Mouse (Mus musculus): ENCODE results near the gene Hmcn1. TPM values are rescaled to one million over a fixed set of nuclear protein-coding genes. Genes with fewer than 3 reads are reported as not detected.

Gene Hmcn1
- total and polyA plus RNA-seq, 3 experiments = 11.9 to 23.5 (median 13.7) TPM

GRCm38 (mm10) chr1:150909642-150910041, 83.6 kb downstream of the Hmcn1 start:
- peaks cover 1% of the 10 kb centered on the region; the same call in 1 of the 2 replicates for H3K4me1 ChIP-seq (ENCODE audit: control insufficient read depth, insufficient read depth, low read length)
- no peaks in the 10 kb centered on the region for H3K27me3 ChIP-seq (ENCODE audit: control insufficient read depth, insufficient read depth, low read length)
- intact Hi-C loops (cut with DNase I) = no loop called here
- no peak overlapping the region for H3K9ac ChIP-seq (ENCODE audit: low read depth, low read length)
- 75% methylated on average over 2 of the region's 2 CpGs for WGBS
- no peak overlapping the region for H3K4me3 ChIP-seq
- no peak for TF ChIP-seq POLR2A (IDR thresholded peaks at IDR 0.05; ENCODE audit: insufficient read depth, low read depth, low read length)
- TF ChIP-seq EP300 (IDR thresholded peaks at IDR 0.05; ENCODE audit: insufficient read depth, low read depth, low read length) = no peak
- no peak for TF ChIP-seq CTCF (IDR thresholded peaks at IDR 0.05)
- H3K36me3 ChIP-seq (ENCODE audit: control insufficient read depth, insufficient read depth, low read length) = no peaks in the 10 kb centered on the region
- 0 out of 2 replicates have a peak, but pooled peaks cover 1% of the 10 kb centered on the region for H3K79me2 ChIP-seq (replicated peaks; ENCODE audit: control insufficient read depth, insufficient read depth, low read length)
- DNase-seq = no peak
- H3K27ac ChIP-seq = no peak overlapping the region

DNA sequence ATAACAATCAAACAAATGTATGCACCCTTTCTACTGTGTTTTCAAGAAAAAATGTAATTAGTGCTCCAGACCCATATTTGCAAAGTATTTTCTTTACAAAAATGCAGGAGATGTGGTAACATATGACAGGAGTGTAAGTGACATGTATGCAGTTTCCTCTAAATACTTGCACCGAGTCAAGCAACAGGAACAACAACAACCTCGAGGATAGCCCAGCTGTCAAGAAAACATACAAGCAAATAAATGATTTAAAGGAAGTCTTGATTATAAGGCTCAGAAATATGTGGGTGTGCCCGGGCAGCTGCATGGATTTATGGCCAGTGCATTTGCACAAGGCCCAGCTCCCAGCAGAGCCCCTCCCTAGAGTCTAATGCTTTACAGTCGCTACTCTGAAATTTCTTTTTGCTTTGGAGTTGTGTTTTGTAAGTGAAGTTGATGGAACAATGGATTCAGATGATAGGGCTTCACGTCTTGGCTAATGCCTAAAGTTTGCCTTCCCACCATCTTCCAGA, 99.5 kb downstream of the Hmcn1 start:
- Histone ChIP-seq H3K36me3 (ENCODE audit: control insufficient read depth, insufficient read depth, low read length) (no peaks in the 10 kb centered on the region), H3K4me3 (no peak overlapping the region), H3K27me3 (ENCODE audit: control insufficient read depth, insufficient read depth, low read length) (no peaks in the 10 kb centered on the region), H3K79me2 (replicated peaks; ENCODE audit: control insufficient read depth, insufficient read depth, low read length) (peaks cover 1% of the 10 kb centered on the region; the same call in 1 of the 2 replicates), H3K27ac (no peak overlapping the region), H3K4me1 (ENCODE audit: control insufficient read depth, insufficient read depth, low read length) (peaks cover 3% of the 10 kb centered on the region), H3K9ac (ENCODE audit: low read depth, low read length) (no peak overlapping the region)
- DNase-seq = no peak
- no peak for TF ChIP-seq POLR2A (IDR thresholded peaks at IDR 0.05; ENCODE audit: insufficient read depth, low read depth, low read length)
- TF ChIP-seq CTCF (IDR thresholded peaks at IDR 0.05) = no peak
- no peak for TF ChIP-seq EP300 (IDR thresholded peaks at IDR 0.05; ENCODE audit: insufficient read depth, low read depth, low read length)
- intact Hi-C loops (cut with DNase I) = no loop called here
- WGBS = 62% methylated on average over 5 of the region's 5 CpGs

- no peak for TF ChIP-seq EP300 (IDR thresholded peaks at IDR 0.05; ENCODE audit: insufficient read depth, low read depth, low read length)
- no peaks in the 10 kb centered on the region for H3K27me3 ChIP-seq (ENCODE audit: control insufficient read depth, insufficient read depth, low read length)
- intact Hi-C loops (cut with DNase I) = no loop called here
- no peak overlapping the region for H3K9ac ChIP-seq (ENCODE audit: low read depth, low read length)
- H3K4me3 ChIP-seq = no peak overlapping the region
- no peak for DNase-seq
- no peak overlapping the region for H3K27ac ChIP-seq
- peaks cover 3% of the 10 kb centered on the region for H3K4me1 ChIP-seq (ENCODE audit: control insufficient read depth, insufficient read depth, low read length)
- no peaks in the 10 kb centered on the region; the same call in 1 of the 2 replicates for H3K79me2 ChIP-seq (replicated peaks; ENCODE audit: control insufficient read depth, insufficient read depth, low read length)
- 36% methylated on average over 4 of the region's 4 CpGs for WGBS
- no peaks in the 10 kb centered on the region; the same call in 1 of the 2 replicates for H3K36me3 ChIP-seq (ENCODE audit: control insufficient read depth, insufficient read depth, low read length)
Observed at GRCm38 (mm10) chr1:150890017-150890416, 103.2 kb downstream of the Hmcn1 start.

DNA sequence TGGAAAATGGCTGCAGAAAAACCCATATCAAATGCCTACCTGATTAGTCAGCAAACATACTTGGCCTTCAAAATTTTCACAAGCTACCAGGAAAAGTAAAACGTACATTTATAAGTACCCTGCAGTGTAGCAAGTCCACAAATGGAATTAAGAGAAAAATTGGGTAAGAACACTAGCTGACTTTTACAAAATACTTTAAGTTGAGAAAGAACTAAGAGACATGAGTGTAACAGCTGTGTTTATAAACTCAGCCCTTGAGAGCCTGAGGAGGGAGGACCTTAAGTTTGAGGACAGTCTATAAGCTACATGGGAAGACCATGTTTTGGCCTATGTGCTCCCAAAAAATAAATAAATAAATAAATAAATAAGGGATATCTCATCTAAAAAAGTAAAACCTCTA, 107.0 kb downstream of the Hmcn1 start:
- no peak for DNase-seq
- Histone ChIP-seq H3K36me3 (ENCODE audit: control insufficient read depth, insufficient read depth, low read length) (no peaks in the 10 kb centered on the region; the same call in 1 of the 2 replicates), H3K4me1 (ENCODE audit: control insufficient read depth, insufficient read depth, low read length) (peaks cover 3% of the 10 kb centered on the region), H3K4me3 (no peak overlapping the region), H3K27me3 (ENCODE audit: control insufficient read depth, insufficient read depth, low read length) (no peaks in the 10 kb centered on the region), H3K79me2 (replicated peaks; ENCODE audit: control insufficient read depth, insufficient read depth, low read length) (no peaks in the 10 kb centered on the region), H3K9ac (ENCODE audit: low read depth, low read length) (no peak overlapping the region), H3K27ac (no peak overlapping the region)
- no peak for TF ChIP-seq POLR2A (IDR thresholded peaks at IDR 0.05; ENCODE audit: insufficient read depth, low read depth, low read length)
- no peak for TF ChIP-seq EP300 (IDR thresholded peaks at IDR 0.05; ENCODE audit: insufficient read depth, low read depth, low read length)
- TF ChIP-seq CTCF (IDR thresholded peaks at IDR 0.05) = no peak
- WGBS = 69% methylated on average over 1 of the region's 1 CpGs
- intact Hi-C loops (cut with DNase I) = no loop called here

GRCm38 (mm10) chr1:150878421-150878820, 114.8 kb downstream of the Hmcn1 start:
- whole genome bisulfite sequencing = 21% methylated on average over 7 of the region's 7 CpGs
- H3K27ac ChIP-seq = peak overlapping the region; percentile 5; the same call in 1 of the 2 replicates
- no peak for DNase-seq
- H3K79me2 ChIP-seq (replicated peaks; ENCODE audit: control insufficient read depth, insufficient read depth, low read length) = no peaks in the 10 kb centered on the region
- TF ChIP-seq EP300 (IDR thresholded peaks at IDR 0.05; ENCODE audit: insufficient read depth, low read depth, low read length) (no peak), CTCF (IDR thresholded peaks at IDR 0.05) (no peak), POLR2A (IDR thresholded peaks at IDR 0.05; ENCODE audit: insufficient read depth, low read depth, low read length) (no peak)
- no peaks in the 10 kb centered on the region for H3K27me3 ChIP-seq (ENCODE audit: control insufficient read depth, insufficient read depth, low read length)
- peaks cover 3% of the 10 kb centered on the region for H3K4me1 ChIP-seq (ENCODE audit: control insufficient read depth, insufficient read depth, low read length)
- no peak overlapping the region for H3K9ac ChIP-seq (ENCODE audit: low read depth, low read length)
- no peak overlapping the region for H3K4me3 ChIP-seq
- intact Hi-C loops (cut with DNase I) = no loop called here
- peaks cover 2% of the 10 kb centered on the region for H3K36me3 ChIP-seq (ENCODE audit: control insufficient read depth, insufficient read depth, low read length)

GRCm38 (mm10) chr1:150877920-150878319, 115.3 kb downstream of the Hmcn1 start:
- no peak overlapping the region for H3K9ac ChIP-seq (ENCODE audit: low read depth, low read length)
- no peaks in the 10 kb centered on the region for H3K79me2 ChIP-seq (replicated peaks; ENCODE audit: control insufficient read depth, insufficient read depth, low read length)
- WGBS = 47% methylated on average over 4 of the region's 4 CpGs
- DNase-seq = no peak
- intact Hi-C loops (cut with DNase I) = no loop called here
- TF ChIP-seq CTCF (IDR thresholded peaks at IDR 0.05) = no peak
- TF ChIP-seq EP300 (IDR thresholded peaks at IDR 0.05; ENCODE audit: insufficient read depth, low read depth, low read length) = no peak
- peaks cover 6% of the 10 kb centered on the region for H3K4me1 ChIP-seq (ENCODE audit: control insufficient read depth, insufficient read depth, low read length)
- H3K27me3 ChIP-seq (ENCODE audit: control insufficient read depth, insufficient read depth, low read length) = no peaks in the 10 kb centered on the region
- peak overlapping the region; percentile 5; the same call in 1 of the 2 replicates for H3K27ac ChIP-seq
- peaks cover 4% of the 10 kb centered on the region for H3K36me3 ChIP-seq (ENCODE audit: control insufficient read depth, insufficient read depth, low read length)
- no peak overlapping the region for H3K4me3 ChIP-seq

All from heart, adult 2 months (tissue).